In genomic region chr17:5252436-5252835, GRCm38 (mm10) we compare ENCODE assay signal across 8 mouse cellular contexts.
DNase-seq lines count a peak whose midpoint lies in the region; ATAC-seq and TF ChIP-seq lines count a peak whose summit lies in the region.

No protein-coding gene starts in this region.

- peaks cover 19% of the 10 kb centered on the region for H3K36me3 ChIP-seq in hindbrain, embryonic 10.5 days
- H3K36me3 ChIP-seq in hindbrain, embryonic 16.5 days (ENCODE audit: control insufficient read depth, insufficient read depth, low read length), result no peaks in the 10 kb centered on the region
- H3K36me3 ChIP-seq in midbrain, postnatal 0 days (ENCODE audit: insufficient read depth, low read length), result no peaks in the 10 kb centered on the region; the same call in 1 of the 2 replicates

- peaks cover 20% of the 10 kb centered on the region; the same call in 1 of the 2 replicates for H3K4me1 ChIP-seq in hindbrain, embryonic 10.5 days (replicated peaks)
- peaks cover 19% of the 10 kb centered on the region for H3K4me1 ChIP-seq in hindbrain, embryonic 16.5 days (ENCODE audit: control insufficient read depth, insufficient read depth, low read depth, low read length)
- no peaks in the 10 kb centered on the region; the same call in 1 of the 2 replicates for H3K4me1 ChIP-seq in midbrain, postnatal 0 days (ENCODE audit: insufficient read depth, low read length)

- peak; percentile 70 for DNase-seq in hindbrain, embryonic 10.5 days (ENCODE audit: low spot score)
- DNase-seq in adrenal gland, adult (ENCODE audit: inconsistent age in 2 of 2, low spot score in 1 of 2), result peak; percentile 62 to 90
- DNase-seq in embryo, embryonic 10 days (ENCODE audit: low spot score), result peak; percentile 82
- DNase-seq in heart, postnatal 10 days, result peak; percentile 78 to 85
- peak; percentile 77 to 86 for DNase-seq in left cerebral cortex, adult 18-20 months (ENCODE audit: low spot score in 2 of 2)
- DNase-seq in midbrain, postnatal 0 days (ENCODE audit: low spot score), result peak; percentile 58
- DNase-seq in thymus, adult 18-20 months, result peak; percentile 15 to 42

- H3K27ac ChIP-seq in hindbrain, embryonic 10.5 days, result peak overlapping the region; percentile 53; the same call in 1 of the 2 replicates
- no peak overlapping the region for H3K27ac ChIP-seq in hindbrain, embryonic 16.5 days (ENCODE audit: low read depth, low read length)
- H3K27ac ChIP-seq in midbrain, postnatal 0 days (ENCODE audit: low read depth, low read length), result no peak overlapping the region

- no peaks in the 10 kb centered on the region for H3K9me3 ChIP-seq in hindbrain, embryonic 10.5 days
- no peaks in the 10 kb centered on the region for H3K9me3 ChIP-seq in hindbrain, embryonic 16.5 days (ENCODE audit: control insufficient read depth, low read length)
- H3K9me3 ChIP-seq in midbrain, postnatal 0 days (ENCODE audit: low read length), result no peaks in the 10 kb centered on the region

- H3K4me3 ChIP-seq in hindbrain, embryonic 10.5 days, result no peak overlapping the region
- H3K4me3 ChIP-seq in hindbrain, embryonic 16.5 days (ENCODE audit: low read length), result no peak overlapping the region
- no peak overlapping the region for H3K4me3 ChIP-seq in midbrain, postnatal 0 days (ENCODE audit: low read depth, low read length)

- ATAC-seq in hindbrain, embryonic 16.5 days, result no peak
- ATAC-seq in midbrain, postnatal 0 days (ENCODE audit: low FRiP score), result no peak

- H3K9ac ChIP-seq in hindbrain, embryonic 16.5 days (ENCODE audit: low read depth, low read length), result no peak overlapping the region
- no peak overlapping the region for H3K9ac ChIP-seq in midbrain, postnatal 0 days (replicated peaks; ENCODE audit: low read length, poor library complexity, severe bottlenecking)

- no peak overlapping the region for H3K4me2 ChIP-seq in hindbrain, embryonic 16.5 days (ENCODE audit: low read length)
- no peak overlapping the region for H3K4me2 ChIP-seq in midbrain, postnatal 0 days (ENCODE audit: low read depth, low read length, poor library complexity, severe bottlenecking)

- intact Hi-C loops in heart, postnatal 10 days (cut with DNase I), result loop anchor here (2.0 kb wide), 1 partner anchor 144 kb away; no protein-coding TSS in a partner anchor

- TF ChIP-seq CTCF in midbrain, postnatal 0 days (IDR thresholded peaks at IDR 0.05), result peak; percentile 76

- no peaks in the 10 kb centered on the region for H3K27me3 ChIP-seq in hindbrain, embryonic 10.5 days (ENCODE audit: insufficient read depth, poor library complexity, severe bottlenecking)
- H3K27me3 ChIP-seq in hindbrain, embryonic 16.5 days (replicated peaks; ENCODE audit: control insufficient read depth, insufficient read depth, low read length), result no peaks in the 10 kb centered on the region
- H3K27me3 ChIP-seq in midbrain, postnatal 0 days (ENCODE audit: insufficient read depth, low read length), result no peaks in the 10 kb centered on the region

- WGBS in hindbrain, embryonic 10.5 days, result 26% methylated on average over 3 of the region's 3 CpGs
- WGBS in hindbrain, embryonic 16.5 days, result 24% methylated on average over 3 of the region's 3 CpGs
- WGBS in midbrain, postnatal 0 days, result 26% methylated on average over 3 of the region's 3 CpGs

Comparison
In these comparisons a context has a peak if more than half of its experiments do, and no peak if none do; other contexts are left out.
1. DNase-seq: peak in every context shown above with its lines; median percentile 82 in embryo, embryonic 10 days; 82 in heart, postnatal 10 days; 82 in left cerebral cortex, adult 18-20 months; 76 in adrenal gland, adult; 70 in hindbrain, embryonic 10.5 days; 58 in midbrain, postnatal 0 days; 28 in thymus, adult 18-20 months.